Mouse (Mus musculus) erythroblast, embryonic 14.5 days (primary cell): ENCODE data around the gene Fndc3a. TPM values are rescaled to one million over a fixed set of nuclear protein-coding genes. Genes with fewer than 3 reads are reported as not detected.

Source experiments
- H3K27me3 ChIP-seq: 2 replicates; pipeline ENCODE4 v1.6.1; 2012; ENCODE audit warnings: inconsistent platforms; ENCODE audit not compliant: control insufficient read depth
- H3K36me3 ChIP-seq: 2 replicates; pipeline ENCODE4 v1.6.1; 2012; ENCODE audit warnings: mild to moderate bottlenecking, inconsistent platforms; ENCODE audit not compliant: control insufficient read depth
- H3K4me1 ChIP-seq: 2 replicates; pipeline ENCODE4 v1.6.1; 2012; ENCODE audit warnings: inconsistent platforms; ENCODE audit not compliant: control insufficient read depth
- H3K4me3 ChIP-seq: replicated peaks from 2 replicates; pipeline ENCODE3; 2012; ENCODE audit warnings: moderate library complexity, mild to moderate bottlenecking, inconsistent platforms
- H3K9me3 ChIP-seq: 2 replicates; pipeline ENCODE4 v1.6.1; 2012; ENCODE audit warnings: low read length, inconsistent platforms, mixed read lengths; ENCODE audit not compliant: control insufficient read depth
- GATA1 ChIP-seq: IDR thresholded peaks from 2 replicates; pipeline ENCODE4 v1.6.1; 2012; ENCODE audit warnings: low read length, inconsistent platforms, mixed read lengths
- TAL1 ChIP-seq: IDR thresholded peaks from 3 replicates; pipeline ENCODE4 v1.6.1; 2012; ENCODE audit warnings: low read length, inconsistent platforms, mixed read lengths
- polyA plus RNA-seq: library from polyadenylated mRNA; stranded (reverse); fragments of >175 nt; gene quantifications from 2 replicates; pipeline ENCODE4 v1.2.3, GENCODE M21; 2012

The Fndc3a gene
- polyA plus RNA-seq, 1 experiment = 0.08 TPM

DNA sequence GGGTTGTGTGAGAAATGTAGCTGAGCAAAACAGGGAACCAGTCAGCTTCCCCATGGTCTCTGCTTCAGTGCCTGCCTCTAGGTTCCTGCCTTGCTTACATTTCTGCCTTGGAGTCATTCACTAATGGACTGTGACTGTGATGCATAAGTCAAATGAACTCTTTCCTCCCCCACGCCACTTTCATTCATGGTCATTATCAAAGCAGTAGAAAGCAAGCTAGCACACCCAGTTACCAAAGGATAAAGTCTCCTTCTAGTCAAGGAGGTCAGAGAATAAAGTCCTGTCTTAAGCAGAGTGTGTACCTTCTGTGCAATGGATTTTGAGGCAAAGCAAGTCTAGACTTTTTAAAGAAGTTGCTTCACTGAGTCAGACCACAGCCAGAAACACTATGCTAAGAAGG lies 182.7 kb downstream of the Fndc3a start:
- TF ChIP-seq GATA1 = no peak
- no peak for TF ChIP-seq TAL1
- H3K4me1 ChIP-seq = no peaks in the 10 kb centered on the region
- H3K27me3 ChIP-seq = peaks cover 32% of the 10 kb centered on the region
- H3K4me3 ChIP-seq = no peak overlapping the region
- H3K9me3 ChIP-seq = 0 out of 2 replicates have a peak, but pooled peaks cover 3% of the 10 kb centered on the region
- no peaks in the 10 kb centered on the region for H3K36me3 ChIP-seq

DNA sequence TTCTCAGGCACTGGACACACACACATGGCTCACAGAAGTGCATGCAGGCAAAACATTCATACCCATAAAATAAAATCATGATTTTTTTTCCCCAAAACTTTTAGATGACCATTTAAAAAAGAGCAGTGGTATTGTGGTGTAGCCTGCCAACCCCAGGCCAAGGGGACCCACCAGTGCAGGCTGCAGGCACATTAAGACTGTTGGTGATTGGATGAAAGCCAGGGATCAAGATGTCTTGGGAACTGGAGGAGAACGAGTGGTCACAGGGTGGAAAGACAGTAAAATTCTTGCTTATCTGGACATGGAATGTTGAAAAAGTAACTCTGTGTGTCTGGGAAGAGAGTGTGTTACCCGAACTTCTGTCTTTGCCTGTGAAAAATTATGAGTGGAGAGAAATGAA lies 190.2 kb downstream of the Fndc3a start:
- Histone ChIP-seq H3K4me1 (no peaks in the 10 kb centered on the region), H3K36me3 (no peaks in the 10 kb centered on the region), H3K4me3 (no peak overlapping the region), H3K9me3 (no peaks in the 10 kb centered on the region), H3K27me3 (no peaks in the 10 kb centered on the region)
- TF ChIP-seq GATA1 (no peak), TAL1 (no peak)

DNA sequence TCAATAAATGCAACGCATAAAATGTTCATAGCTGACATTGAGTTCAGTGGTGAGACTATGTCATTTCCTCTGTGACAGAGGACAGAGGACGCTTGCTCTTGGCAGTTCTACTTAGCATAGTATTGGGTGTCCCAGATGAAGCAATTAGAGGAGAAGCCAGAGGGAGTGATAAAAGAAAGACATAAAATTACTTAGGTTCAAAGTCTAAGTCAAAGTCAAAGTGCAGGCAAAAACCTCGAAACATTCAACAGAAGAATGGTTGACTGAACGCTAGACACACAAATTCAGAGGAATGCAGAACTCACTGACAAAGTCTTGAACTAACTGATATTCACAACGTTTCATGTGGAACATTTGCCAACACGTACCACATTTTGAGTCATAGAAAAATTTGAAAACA lies 191.0 kb downstream of the Fndc3a start:
- no peaks in the 10 kb centered on the region for H3K27me3 ChIP-seq
- H3K4me1 ChIP-seq = no peaks in the 10 kb centered on the region
- no peaks in the 10 kb centered on the region for H3K36me3 ChIP-seq
- H3K4me3 ChIP-seq = no peak overlapping the region
- H3K9me3 ChIP-seq = no peaks in the 10 kb centered on the region
- TF ChIP-seq GATA1 (no peak), TAL1 (no peak)

DNA sequence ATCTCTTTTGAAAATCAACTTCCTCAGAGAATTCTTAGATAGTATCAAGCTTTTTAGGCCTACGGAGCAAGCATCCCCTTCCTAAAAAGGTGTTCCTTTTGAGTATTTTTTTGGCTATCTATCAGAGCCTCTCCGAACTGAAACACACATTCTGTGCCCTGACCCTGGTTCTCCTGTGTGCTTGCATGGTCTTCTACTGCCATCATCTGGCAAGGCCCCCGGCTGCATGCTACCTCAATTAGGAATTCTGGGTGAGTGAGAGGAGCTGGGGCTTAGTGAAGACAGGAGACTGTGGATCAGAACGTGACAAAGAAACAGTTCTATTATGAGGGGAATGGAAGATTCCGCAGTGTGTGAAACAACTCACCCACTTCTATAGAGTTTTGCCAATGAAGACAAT lies 193.4 kb downstream of the Fndc3a start:
- no peak overlapping the region for H3K4me3 ChIP-seq
- H3K27me3 ChIP-seq = no peaks in the 10 kb centered on the region
- H3K36me3 ChIP-seq = no peaks in the 10 kb centered on the region
- no peaks in the 10 kb centered on the region for H3K9me3 ChIP-seq
- no peak for TF ChIP-seq TAL1
- TF ChIP-seq GATA1 = no peak
- no peaks in the 10 kb centered on the region for H3K4me1 ChIP-seq

DNA sequence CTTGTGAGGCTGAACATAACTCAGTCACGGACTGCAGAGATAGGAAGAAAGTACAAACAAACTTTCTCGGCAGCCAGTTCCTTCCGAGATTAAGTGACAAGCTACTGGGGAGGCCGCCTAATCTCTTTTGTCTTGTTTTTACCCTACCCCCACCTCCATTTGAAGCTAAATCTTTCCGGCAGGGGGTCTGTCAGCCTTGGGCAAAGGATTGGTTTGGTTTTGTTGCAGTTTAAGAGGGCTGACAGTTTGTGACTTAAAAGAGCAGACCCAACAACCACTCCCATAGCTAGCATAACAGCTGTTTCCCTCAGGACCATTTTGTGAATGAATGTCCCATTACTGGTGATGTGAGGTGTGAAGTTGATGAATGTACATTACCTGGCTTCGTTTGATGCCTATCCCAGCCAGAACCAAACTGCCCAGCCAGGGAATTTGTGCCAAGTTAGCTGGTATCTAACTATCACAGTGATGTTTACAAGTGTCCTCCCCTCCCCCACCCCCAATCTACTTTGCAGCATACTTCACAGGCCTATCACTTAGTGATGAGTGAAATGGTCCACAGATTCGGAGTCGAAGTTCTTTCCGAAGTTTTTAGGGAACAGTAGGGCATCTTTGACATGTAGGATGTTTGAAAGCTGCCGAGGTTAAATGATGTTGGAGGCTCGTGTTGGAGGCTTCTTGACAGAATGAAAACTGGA lies 202.9 kb downstream of the Fndc3a start:
- no peak for TF ChIP-seq GATA1
- no peak for TF ChIP-seq TAL1
- no peaks in the 10 kb centered on the region for H3K9me3 ChIP-seq
- H3K27me3 ChIP-seq = no peaks in the 10 kb centered on the region
- no peaks in the 10 kb centered on the region for H3K36me3 ChIP-seq
- no peaks in the 10 kb centered on the region for H3K4me1 ChIP-seq
- H3K4me3 ChIP-seq = no peak overlapping the region

DNA sequence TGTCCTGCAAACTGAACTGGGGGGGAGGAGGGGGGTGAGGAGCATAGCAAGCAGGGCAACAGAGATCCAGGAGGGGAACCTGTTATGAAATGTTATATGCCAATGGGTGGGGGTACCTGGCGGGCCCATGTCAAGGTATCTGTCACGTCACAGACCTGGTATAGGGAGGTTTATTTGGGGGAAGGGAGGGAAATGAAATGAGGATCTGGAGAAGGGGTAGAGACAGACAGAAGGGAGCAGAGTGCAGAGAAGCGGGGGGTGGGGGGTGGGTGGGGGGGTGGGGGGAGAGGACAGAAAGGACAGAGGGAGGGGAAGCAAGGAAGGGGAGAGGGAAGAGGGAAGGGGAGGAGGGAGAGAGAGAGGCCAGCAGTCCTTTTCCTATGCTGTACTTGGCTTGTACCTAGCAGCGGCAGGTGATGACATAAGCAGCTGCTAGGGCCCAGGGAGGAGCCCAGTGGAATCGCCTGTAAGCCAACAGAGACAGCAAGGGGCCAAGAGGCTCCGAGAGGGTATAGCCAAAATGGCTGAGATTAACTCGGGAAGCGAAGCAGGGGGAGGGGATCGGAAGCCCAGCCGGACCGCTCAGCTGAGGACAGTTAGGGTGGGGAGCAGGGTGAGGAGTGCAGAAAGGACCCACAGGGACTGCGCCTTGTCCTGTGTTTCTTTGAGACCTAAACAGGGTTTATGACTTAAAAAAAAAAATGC lies 203.6 kb downstream of the Fndc3a start:
- Histone ChIP-seq H3K4me3 (no peak overlapping the region), H3K36me3 (no peaks in the 10 kb centered on the region)

DNA sequence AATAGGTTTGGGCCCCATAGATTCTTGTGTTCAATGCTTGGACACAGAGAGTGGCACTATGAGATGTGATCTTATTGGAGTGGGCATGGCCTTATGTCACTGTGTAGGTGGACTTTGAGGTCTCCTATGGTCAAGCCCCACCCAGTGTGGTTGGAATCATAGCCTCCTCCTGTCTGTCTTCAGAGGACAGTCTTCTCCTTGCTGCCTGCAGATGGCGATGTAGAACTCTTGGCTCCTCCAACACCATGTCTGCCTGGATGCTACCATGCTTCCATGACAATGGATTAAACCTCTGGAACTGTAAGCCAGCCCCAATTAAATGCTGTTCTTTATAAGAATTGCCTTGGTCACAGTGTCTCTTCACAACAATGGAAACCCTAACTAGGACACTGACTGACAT lies 204.8 kb downstream of the Fndc3a start:
- Histone ChIP-seq H3K4me3 (no peak overlapping the region), H3K9me3 (no peaks in the 10 kb centered on the region), H3K4me1 (no peaks in the 10 kb centered on the region), H3K27me3 (no peaks in the 10 kb centered on the region), H3K36me3 (no peaks in the 10 kb centered on the region)
- TF ChIP-seq TAL1 (no peak), GATA1 (no peak)

More for the DNA sequence above, 203.6 kb downstream of the Fndc3a start:
- Histone ChIP-seq H3K9me3 (no peaks in the 10 kb centered on the region), H3K27me3 (no peaks in the 10 kb centered on the region), H3K4me1 (no peaks in the 10 kb centered on the region)
- TF ChIP-seq TAL1 = no peak
- TF ChIP-seq GATA1 = no peak

DNA sequence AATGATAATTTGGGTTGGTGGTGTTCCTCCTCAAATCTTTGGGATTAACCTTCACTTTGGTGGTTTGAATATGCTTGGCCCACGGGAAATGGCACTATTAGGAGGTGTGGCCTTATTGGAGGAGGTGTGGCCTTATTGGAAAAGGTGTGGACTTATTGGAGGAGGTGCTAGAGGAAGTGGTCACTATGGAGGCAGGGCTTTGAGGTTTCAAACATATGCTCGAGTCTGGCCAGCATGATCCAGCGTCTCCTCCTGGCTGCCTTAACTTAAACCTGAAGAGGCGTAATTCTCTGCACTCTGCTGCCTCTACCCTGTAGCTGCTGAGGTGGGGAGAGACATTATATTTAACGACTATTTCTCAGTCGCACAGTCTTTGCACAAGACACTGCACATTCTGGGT lies 206.6 kb downstream of the Fndc3a start:
- no peaks in the 10 kb centered on the region for H3K4me1 ChIP-seq
- TF ChIP-seq TAL1 = no peak
- no peak for TF ChIP-seq GATA1

DNA sequence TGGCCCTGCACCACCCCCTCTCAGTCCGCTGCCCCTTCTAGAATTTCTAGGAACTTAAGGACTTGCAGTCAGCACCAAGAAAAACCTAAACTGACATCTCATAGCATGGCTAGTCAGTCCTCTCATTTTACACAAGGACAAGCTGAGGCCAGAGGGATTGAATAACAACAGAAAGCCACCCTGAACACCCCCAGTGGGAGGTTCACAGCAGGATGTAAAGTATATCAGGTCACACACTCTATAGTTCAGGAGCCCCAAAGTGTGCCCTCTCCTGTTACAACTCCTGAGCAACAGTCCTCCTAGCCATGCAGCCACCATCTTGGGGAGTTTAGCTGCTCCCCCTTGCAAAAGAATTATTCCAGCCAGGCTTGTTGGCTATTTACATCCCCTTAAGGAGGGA lies 216.0 kb downstream of the Fndc3a start:
- Histone ChIP-seq H3K4me1 (no peaks in the 10 kb centered on the region), H3K4me3 (no peak overlapping the region), H3K27me3 (no peaks in the 10 kb centered on the region), H3K36me3 (no peaks in the 10 kb centered on the region), H3K9me3 (no peaks in the 10 kb centered on the region)
- TF ChIP-seq GATA1 (no peak), TAL1 (no peak)

More for the DNA sequence above, 206.6 kb downstream of the Fndc3a start:
- Histone ChIP-seq H3K27me3 (no peaks in the 10 kb centered on the region), H3K4me3 (no peak overlapping the region), H3K36me3 (no peaks in the 10 kb centered on the region), H3K9me3 (no peaks in the 10 kb centered on the region)

DNA sequence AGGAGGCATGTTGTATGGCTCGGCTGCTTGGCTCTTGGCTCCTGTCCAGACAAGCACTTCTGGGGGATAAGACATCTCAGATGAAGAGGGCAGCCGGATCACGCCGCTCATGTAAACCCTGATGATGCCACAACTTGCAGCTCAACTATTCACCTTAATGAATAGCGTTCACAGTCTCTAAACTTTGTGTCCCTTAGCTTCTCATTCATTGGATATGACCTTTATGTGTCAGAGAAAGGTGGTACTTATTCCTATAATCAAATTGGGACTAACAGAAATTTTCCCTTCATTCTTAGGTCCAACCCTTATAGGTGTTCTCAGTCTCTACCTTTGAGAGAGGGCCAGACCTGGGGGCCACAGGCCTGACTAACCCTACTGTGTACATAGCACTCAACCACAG lies 218.1 kb downstream of the Fndc3a start, which contains the start of gene Gm9195:
TSS of gene Gm9195 (minus strand) at position 101 of the 400 bp plus-strand sequence.
- Histone ChIP-seq H3K36me3 (no peaks in the 10 kb centered on the region), H3K9me3 (no peaks in the 10 kb centered on the region), H3K27me3 (no peaks in the 10 kb centered on the region), H3K4me3 (no peak within 1 kb of the TSS), H3K4me1 (no peaks in the 10 kb centered on the region)
- TF ChIP-seq GATA1 (no peak), TAL1 (no peak)
